Mouse (Mus musculus) olfactory bulb, adult 2 months (tissue): ENCODE data around the gene Gsk3a. TPM values are rescaled to one million over a fixed set of nuclear protein-coding genes. Genes with fewer than 3 reads are reported as not detected.

Experiments used
- H3K27ac ChIP-seq: fragments of 200-500 bp; 2 replicates; pipeline ENCODE4 v1.5.1; 2012; ENCODE audit warnings: low read depth, low read length; ENCODE audit not compliant: insufficient read depth
- H3K4me1 ChIP-seq: fragments of 200-500 bp; 2 replicates; pipeline ENCODE4 v1.6.1; 2012; ENCODE audit warnings: low read length; ENCODE audit not compliant: control insufficient read depth, insufficient read depth
- H3K4me3 ChIP-seq: fragments of 200-500 bp; 2 replicates; pipeline ENCODE4 v1.5.1; 2012; ENCODE audit warnings: mild to moderate bottlenecking, low read depth, low read length, moderate library complexity; ENCODE audit not compliant: insufficient read depth
- CTCF ChIP-seq: fragments of 200-500 bp; IDR thresholded peaks from 2 replicates; pipeline ENCODE4 v1.5.1; 2012; ENCODE audit warnings: low read depth, mild to moderate bottlenecking, low read length, moderate library complexity; ENCODE audit not compliant: insufficient read depth
- POLR2A ChIP-seq: fragments of 200-500 bp; IDR thresholded peaks from 2 replicates; pipeline ENCODE4 v1.6.1; 2012; ENCODE audit warnings: mild to moderate bottlenecking, low read depth, low read length, moderate library complexity; ENCODE audit not compliant: insufficient read depth
- WGBS: fragments of 180-500 bp; shearing (Covaris S2); methylation state at CpG from one replicate; pipeline ENCODE4 v1.1.7; 2018; 5-methylcytosine and 5-hydroxymethylcytosine counted together
- polyA plus RNA-seq: library from polyadenylated mRNA; stranded (reverse); fragments of >200 nt; gene quantifications from 2 replicates; pipeline ENCODE4 v1.2.4, GENCODE M21; 2012; ENCODE audit warnings: low replicate concordance; ENCODE audit not compliant: missing spikeins, insufficient read depth, insufficient read length

The Gsk3a gene
- polyA plus RNA-seq, 1 experiment = not detected

DNA sequence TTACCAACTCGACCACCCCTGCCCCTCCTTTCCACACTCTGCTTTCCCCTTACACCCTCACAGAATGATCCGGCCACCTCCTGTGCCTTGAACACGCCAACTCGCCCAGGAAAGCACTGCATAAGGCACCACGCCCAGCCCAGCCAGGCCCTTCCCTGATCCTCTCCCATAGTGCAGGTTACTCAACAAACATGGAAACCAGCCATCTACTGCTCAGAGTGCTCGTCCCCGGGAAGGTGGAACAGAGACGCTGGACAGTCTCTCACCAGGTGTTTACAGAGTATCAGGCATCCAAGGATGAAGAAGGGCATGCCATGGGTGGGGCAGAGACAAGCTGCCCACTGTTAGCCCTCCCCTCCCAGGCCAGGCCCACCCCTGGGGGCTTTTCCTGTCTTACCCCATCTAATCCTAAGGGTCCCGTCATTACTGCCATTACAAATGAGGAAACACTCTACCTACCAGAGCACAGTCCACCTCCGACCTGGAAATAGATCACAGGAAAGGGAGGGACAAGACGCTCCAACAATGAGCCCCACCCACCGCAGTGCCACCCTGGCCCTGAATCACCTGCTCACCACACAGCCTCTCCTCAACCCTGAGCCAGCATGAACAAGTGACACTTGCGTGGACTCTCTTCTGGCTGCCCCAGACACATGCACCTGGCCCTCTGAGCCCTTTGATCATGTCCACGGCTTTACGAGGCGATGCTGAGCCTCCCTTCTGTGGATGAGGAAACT lies 31.4 kb downstream of the Gsk3a start:
- no peak overlapping the region for H3K27ac ChIP-seq
- WGBS = 89% methylated on average over 16 of the region's 16 CpGs
- no peak for TF ChIP-seq POLR2A
- no peak for TF ChIP-seq CTCF
- H3K4me3 ChIP-seq = no peak overlapping the region
- H3K4me1 ChIP-seq = no peaks in the 10 kb centered on the region

DNA sequence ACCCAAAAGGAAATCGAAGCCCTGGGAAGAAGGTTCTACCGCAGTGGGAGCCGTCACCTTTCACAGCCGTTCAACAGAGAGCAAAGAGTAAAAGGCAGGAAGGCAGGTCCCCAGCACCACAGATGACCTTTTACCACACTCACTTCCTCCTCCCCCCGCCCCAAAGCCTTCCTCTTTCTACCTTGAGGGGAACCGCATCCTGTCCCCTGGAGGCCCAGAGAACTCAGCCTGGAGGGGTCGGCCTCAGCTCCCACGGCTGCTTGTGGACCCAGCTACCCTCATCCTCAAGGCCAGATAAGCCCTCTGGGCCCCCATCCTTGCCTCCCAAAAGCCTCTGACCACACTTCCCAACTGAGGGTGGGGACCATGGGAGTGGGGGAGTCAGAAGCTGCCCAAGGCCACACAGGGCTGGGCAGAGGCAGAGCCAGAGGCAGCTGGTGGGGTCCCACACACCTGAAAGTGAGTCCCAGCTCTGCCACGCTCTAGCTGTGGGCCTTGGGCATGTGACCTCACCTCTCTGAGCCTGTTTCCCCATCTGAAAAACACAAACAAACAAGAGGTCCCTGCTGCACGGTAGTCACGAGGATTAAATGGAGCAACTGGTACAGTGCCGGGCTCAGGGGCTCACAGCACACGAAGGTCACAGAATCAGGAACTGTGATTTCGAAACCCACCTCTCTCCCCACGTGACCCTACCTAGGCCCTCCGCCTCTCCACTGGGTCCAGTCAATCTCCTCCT lies 32.1 kb downstream of the Gsk3a start:
- H3K4me3 ChIP-seq = no peak overlapping the region
- 86% methylated on average over 16 of the region's 16 CpGs for WGBS
- H3K27ac ChIP-seq = no peak overlapping the region
- TF ChIP-seq POLR2A (no peak), CTCF (no peak)
- H3K4me1 ChIP-seq = no peaks in the 10 kb centered on the region

DNA sequence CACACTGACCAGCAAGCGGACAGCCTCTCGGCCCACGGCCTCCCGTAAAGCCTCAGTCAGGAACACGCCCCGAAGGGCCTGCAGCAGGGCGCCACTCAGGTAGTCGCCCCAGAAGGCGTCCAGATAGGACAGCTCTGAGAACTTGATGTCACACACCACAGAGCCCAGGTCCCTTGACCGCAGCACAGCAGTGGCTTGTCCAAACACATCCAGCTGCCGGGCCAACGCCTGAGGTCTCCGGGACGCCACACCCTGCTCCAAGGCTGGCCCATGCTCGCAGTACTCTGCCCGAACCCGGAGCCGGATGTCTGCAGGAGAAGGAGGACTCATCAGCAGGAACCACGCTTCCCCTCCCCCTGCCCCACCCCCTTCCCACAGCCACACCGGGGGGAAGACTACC lies 34.0 kb downstream of the Gsk3a start:
- no peaks in the 10 kb centered on the region for H3K4me1 ChIP-seq
- WGBS = 93% methylated on average over 20 of the region's 20 CpGs

DNA sequence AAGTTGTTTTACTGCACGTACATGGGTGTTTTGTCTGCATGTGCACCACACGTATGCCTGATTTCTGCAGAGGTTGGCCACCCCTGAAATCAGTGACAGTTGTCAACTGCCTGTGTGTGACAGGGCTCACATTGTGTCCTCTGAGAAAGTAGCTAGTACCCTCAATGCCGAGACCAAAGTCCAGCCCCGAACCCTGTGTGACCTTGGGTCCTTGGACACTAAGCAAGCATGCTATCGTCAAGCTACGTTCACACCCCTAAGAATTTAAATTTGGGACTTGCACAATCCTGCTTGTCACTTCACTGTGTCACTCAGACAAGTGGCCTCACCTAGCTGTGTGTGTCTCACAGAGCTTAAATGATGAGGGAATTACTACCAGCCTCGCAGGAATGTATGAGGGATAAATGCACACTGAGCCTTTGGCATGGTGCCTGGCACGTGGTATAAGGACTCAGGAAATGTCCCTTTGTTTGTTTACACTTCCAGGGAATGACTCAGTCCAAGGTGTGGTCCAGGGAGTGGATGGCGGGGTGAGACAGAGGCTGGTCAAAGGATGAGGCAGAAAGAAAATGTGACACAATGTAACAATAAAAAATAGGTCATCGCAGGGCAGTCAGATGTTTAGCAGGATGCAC lies 40.1 kb downstream of the Gsk3a start:
- H3K4me1 ChIP-seq = no peaks in the 10 kb centered on the region
- no peak overlapping the region for H3K4me3 ChIP-seq
- TF ChIP-seq POLR2A (no peak), CTCF (no peak)
- WGBS = 48% methylated on average over 10 of the region's 10 CpGs
- H3K27ac ChIP-seq = no peak overlapping the region

More for the DNA sequence above, 34.0 kb downstream of the Gsk3a start:
- Histone ChIP-seq H3K4me3 (no peak overlapping the region), H3K27ac (no peak overlapping the region)
- TF ChIP-seq CTCF = no peak
- TF ChIP-seq POLR2A = no peak

DNA sequence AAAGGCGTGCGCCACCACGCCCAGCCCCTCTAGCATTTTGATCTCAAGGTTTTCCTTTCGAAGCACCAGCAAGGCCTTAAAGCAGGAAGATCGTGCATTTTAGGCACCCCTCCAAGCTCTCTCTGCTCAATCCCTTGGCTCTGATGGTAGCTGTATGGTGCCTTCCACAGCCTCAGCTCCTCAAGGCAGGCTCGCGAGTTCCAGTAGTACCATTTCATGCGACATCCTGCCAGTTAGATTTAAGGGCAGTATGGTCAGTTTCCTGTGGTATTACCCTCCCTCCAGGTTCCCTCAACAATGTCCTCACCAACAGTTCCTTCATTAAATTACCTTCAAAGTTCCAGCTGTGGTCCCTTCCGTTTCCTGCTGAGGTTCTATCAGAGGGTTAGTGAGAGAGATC lies 41.5 kb downstream of the Gsk3a start:
- 85% methylated on average over 9 of the region's 9 CpGs for WGBS
- TF ChIP-seq POLR2A = no peak
- TF ChIP-seq CTCF = no peak

DNA sequence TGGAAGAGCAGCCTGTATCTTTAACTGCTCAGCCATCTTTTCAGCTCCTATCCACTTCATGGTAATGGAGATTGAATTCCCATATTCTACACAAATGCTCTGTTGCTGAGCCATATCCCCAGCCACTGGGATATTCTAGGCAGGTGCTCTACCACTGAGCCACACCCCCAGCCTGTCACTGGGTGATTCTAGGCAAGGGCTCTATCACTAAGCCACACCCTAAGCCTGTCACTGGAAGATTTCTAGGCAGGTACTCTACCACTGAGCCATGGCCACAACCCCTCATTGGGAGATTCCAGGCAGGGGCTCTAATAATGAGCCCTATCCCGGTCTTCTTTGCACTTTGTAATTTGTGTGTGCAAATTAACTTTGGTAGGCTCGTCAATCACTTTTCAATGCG lies 42.5 kb downstream of the Gsk3a start:
- H3K4me1 ChIP-seq = no peaks in the 10 kb centered on the region
- 70% methylated on average over 3 of the region's 3 CpGs for WGBS
- no peak for TF ChIP-seq CTCF
- no peak for TF ChIP-seq POLR2A
- no peak overlapping the region for H3K4me3 ChIP-seq
- no peak overlapping the region for H3K27ac ChIP-seq

More for the DNA sequence above, 41.5 kb downstream of the Gsk3a start:
- Histone ChIP-seq H3K4me3 (no peak overlapping the region), H3K4me1 (no peaks in the 10 kb centered on the region), H3K27ac (no peak overlapping the region)

DNA sequence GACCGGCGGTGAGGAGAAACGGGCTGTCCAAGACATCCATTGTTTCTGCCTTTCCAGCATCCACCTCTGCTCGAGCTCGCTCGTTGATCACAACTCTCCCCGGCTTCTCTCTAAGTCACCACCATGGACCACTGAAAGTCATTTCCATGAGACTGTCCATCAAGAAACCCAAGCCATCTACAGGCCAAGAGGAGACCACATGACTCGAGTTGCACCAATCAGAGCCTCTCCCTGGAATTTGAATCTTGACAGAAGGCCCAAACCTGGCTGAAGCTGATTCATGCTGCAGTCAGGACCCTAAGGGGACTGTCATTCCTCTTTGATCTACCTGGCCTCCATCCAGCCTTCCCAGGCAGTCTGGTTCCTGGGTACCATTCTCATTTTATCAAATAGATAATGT lies 45.5 kb downstream of the Gsk3a start:
- Histone ChIP-seq H3K27ac (no peak overlapping the region), H3K4me3 (no peak overlapping the region), H3K4me1 (0 out of 2 replicates have a peak, but pooled peaks cover 5% of the 10 kb centered on the region)
- WGBS = 71% methylated on average over 8 of the region's 8 CpGs
- TF ChIP-seq POLR2A (no peak), CTCF (no peak)

DNA sequence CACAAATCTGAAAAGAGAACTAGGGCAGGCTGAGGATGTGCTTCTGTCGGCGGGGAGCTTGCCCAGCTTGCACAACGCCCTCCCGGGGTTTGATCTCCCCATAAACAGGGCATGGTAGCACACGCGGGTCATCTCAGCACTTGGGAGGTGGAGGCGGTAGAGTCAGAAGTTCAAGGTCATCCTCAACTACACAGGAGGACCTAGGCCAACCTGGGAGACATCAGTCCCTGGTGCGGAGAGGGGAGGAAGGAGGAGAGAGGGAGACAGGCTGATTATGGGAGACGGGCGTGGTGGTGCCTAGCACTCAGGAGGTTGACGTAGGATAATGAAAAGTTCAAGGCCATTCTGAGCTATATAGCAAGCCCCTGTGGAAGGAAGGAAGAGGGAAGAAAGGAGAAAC lies 46.8 kb downstream of the Gsk3a start:
- H3K4me1 ChIP-seq = 0 out of 2 replicates have a peak, but pooled peaks cover 5% of the 10 kb centered on the region
- WGBS = 88% methylated on average over 11 of the region's 11 CpGs

More for the DNA sequence above, 46.8 kb downstream of the Gsk3a start:
- TF ChIP-seq CTCF (no peak), POLR2A (no peak)
- Histone ChIP-seq H3K27ac (no peak overlapping the region), H3K4me3 (no peak overlapping the region)
